Mouse (Mus musculus): Measurements from ENCODE around the gene Strip2.

DNA sequence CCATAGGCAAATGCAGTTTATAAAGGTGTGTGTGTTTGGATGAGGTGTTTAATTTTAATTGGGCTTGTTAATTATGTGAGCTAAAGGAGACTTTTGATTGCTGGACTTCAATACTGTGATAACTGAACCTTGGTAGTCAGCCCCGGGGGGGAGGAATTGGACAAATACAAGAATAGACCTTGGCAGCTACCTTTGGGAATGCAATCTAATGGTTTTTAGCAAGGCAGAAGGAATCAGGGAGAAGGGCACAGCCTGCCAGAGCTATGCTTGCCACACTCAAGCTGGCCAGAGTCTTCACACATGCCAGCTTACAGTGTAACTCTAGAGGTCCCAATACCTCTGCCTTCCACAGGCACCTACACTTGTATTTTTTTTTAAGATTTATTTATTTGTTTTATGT lies 18.9 kb downstream of the Strip2 start:
- TF ChIP-seq MAX (IDR thresholded peaks at IDR 0.05; ENCODE audit: low read depth) (no peak), POLR2A (IDR thresholded peaks at IDR 0.05; ENCODE audit: insufficient read length, low read depth) (no peak), USF1 (IDR thresholded peaks at IDR 0.05; ENCODE audit: low read depth) (no peak), TCF12 (IDR thresholded peaks at IDR 0.05; ENCODE audit: insufficient read depth, poor library complexity, severe bottlenecking) (no peak), REST (IDR thresholded peaks at IDR 0.05; ENCODE audit: insufficient read depth, insufficient read length) (no peak)
